ENCODE assay signal across 8 mouse cellular contexts in the genomic region with DNA sequence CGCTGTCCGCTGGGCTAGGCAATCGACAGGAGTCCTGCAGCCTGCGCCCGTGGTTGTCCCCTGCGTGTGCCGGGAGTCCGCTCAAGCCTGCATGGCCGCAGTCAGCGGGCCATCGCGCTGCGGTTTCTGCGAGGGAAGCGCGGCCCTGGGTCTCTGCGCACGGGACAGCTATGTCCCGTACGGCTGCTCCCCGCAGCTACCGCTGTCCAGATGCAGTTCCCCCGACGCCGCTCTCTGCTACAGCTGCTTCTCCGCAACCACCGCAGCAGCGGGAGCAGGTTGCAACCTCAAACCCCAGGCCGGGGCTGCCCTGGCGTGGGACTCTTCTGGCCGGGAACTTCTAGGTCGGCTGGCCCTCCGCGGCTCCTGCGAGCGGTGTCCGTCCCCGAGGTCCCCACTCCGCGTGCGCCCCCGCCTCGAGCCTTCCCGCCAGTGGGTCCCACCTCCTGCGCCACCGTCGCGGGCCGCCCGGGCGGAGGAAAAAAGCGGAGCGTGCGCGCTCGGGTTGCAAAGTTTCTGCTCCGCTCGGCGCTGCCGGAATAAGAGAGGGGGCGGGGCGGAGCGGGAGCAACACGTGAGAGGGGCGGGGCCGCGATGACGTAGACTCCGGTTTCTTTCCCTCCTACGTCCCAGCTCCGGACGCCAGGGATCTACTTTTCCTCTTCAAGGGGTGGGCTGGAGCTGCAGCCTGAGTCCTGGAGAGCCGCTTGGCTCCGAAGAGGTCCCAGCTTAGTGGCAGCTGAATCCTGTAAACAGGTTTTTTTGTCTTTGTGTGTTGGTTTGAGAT. TPM values are rescaled to one million over a fixed set of nuclear protein-coding genes. Genes with fewer than 3 reads are reported as not detected.
DNase-seq lines count a peak whose midpoint lies in the region; ATAC-seq and TF ChIP-seq lines count a peak whose summit lies in the region.

A gene (minus strand): TSS at position 542 of the 787 bp plus-strand sequence.

- peak; percentile 93 for ATAC-seq in forebrain, embryonic 14.5 days
- ATAC-seq in liver, embryonic 16.5 days (ENCODE audit: low read depth) = peak; percentile 78
- peak; percentile 89 for ATAC-seq in neural tube, embryonic 12.5 days (ENCODE audit: low FRiP score, low read depth)
- ATAC-seq in stomach, postnatal 0 days (ENCODE audit: low FRiP score, low TSS enrichment) = peak; percentile 91

- under 1% methylated on average over 66 of the region's 74 CpGs for WGBS in forebrain, embryonic 14.5 days
- WGBS in large intestine, adult 2 months = under 1% methylated on average over 74 of the region's 74 CpGs
- WGBS in liver, embryonic 16.5 days (ENCODE audit: insufficient replicate concordance) = under 1% methylated on average over 74 of the region's 74 CpGs
- under 1% methylated on average over 73 of the region's 74 CpGs for WGBS in neural tube, embryonic 12.5 days
- WGBS in stomach, postnatal 0 days = under 1% methylated on average over 66 of the region's 74 CpGs

- no peaks in the 10 kb centered on the region for H3K9me3 ChIP-seq in E14TG2a.4 (ENCODE audit: low read length)
- H3K9me3 ChIP-seq in forebrain, embryonic 14.5 days (replicated peaks; ENCODE audit: control insufficient read depth, low read length) = no peaks in the 10 kb centered on the region
- H3K9me3 ChIP-seq in liver, embryonic 16.5 days (replicated peaks; ENCODE audit: control insufficient read depth, low read length) = no peaks in the 10 kb centered on the region
- H3K9me3 ChIP-seq in neural tube, embryonic 12.5 days = no peaks in the 10 kb centered on the region
- no peaks in the 10 kb centered on the region for H3K9me3 ChIP-seq in stomach, postnatal 0 days (ENCODE audit: control insufficient read depth, low read length)

- H3K4me2 ChIP-seq in forebrain, embryonic 14.5 days (ENCODE audit: low read length) = peak within 1 kb of the TSS; percentile 98
- peak within 1 kb of the TSS; percentile 94 for H3K4me2 ChIP-seq in liver, embryonic 16.5 days (ENCODE audit: low read depth, low read length)
- peak within 1 kb of the TSS; percentile 93 for H3K4me2 ChIP-seq in neural tube, embryonic 12.5 days (replicated peaks)
- H3K4me2 ChIP-seq in stomach, postnatal 0 days (replicated peaks; ENCODE audit: low read depth) = peak within 1 kb of the TSS; percentile 91

- H3K27me3 ChIP-seq in E14TG2a.4 (ENCODE audit: insufficient read depth, low read length) = peaks cover 14% of the 10 kb centered on the region
- H3K27me3 ChIP-seq in forebrain, embryonic 14.5 days (replicated peaks; ENCODE audit: control insufficient read depth, insufficient read depth, low read length) = no peaks in the 10 kb centered on the region
- no peaks in the 10 kb centered on the region for H3K27me3 ChIP-seq in liver, embryonic 16.5 days (ENCODE audit: control insufficient read depth, insufficient read depth, low read depth, low read length)
- no peaks in the 10 kb centered on the region for H3K27me3 ChIP-seq in neural tube, embryonic 12.5 days (replicated peaks)
- no peaks in the 10 kb centered on the region for H3K27me3 ChIP-seq in stomach, postnatal 0 days (ENCODE audit: control insufficient read depth, insufficient read depth, low read length)

- peak; percentile 94 for DNase-seq in cerebellum, adult 11 months
- DNase-seq in forebrain, embryonic 14.5 days (ENCODE audit: low spot score) = peak; percentile 96
- peak; percentile 98 to 99 for DNase-seq in heart, postnatal 14 days
- DNase-seq in large intestine, adult 2 months (ENCODE audit: low read depth, low spot score) = peak; percentile 72
- DNase-seq in stomach, postnatal 0 days (ENCODE audit: low spot score) = peak; percentile 97

- peaks cover 22% of the 10 kb centered on the region for H3K4me1 ChIP-seq in E14TG2a.4 (replicated peaks; ENCODE audit: low read depth, low read length)
- H3K4me1 ChIP-seq in forebrain, embryonic 14.5 days (ENCODE audit: control insufficient read depth, insufficient read depth, low read length) = peaks cover 13% of the 10 kb centered on the region
- peaks cover 28% of the 10 kb centered on the region for H3K4me1 ChIP-seq in liver, embryonic 16.5 days (ENCODE audit: control insufficient read depth, low read depth, low read length)
- H3K4me1 ChIP-seq in neural tube, embryonic 12.5 days = peaks cover 8% of the 10 kb centered on the region
- no peaks in the 10 kb centered on the region for H3K4me1 ChIP-seq in stomach, postnatal 0 days (replicated peaks; ENCODE audit: control insufficient read depth, insufficient read depth)

- peak within 1 kb of the TSS; percentile 27; the same call in 1 of the 2 replicates for H3K27ac ChIP-seq in forebrain, embryonic 14.5 days (ENCODE audit: low read depth, low read length)
- peak within 1 kb of the TSS; percentile 81 for H3K27ac ChIP-seq in liver, embryonic 16.5 days (ENCODE audit: low read length)
- H3K27ac ChIP-seq in neural tube, embryonic 12.5 days = no peak within 1 kb of the TSS; the same call in 1 of the 2 replicates
- peak within 1 kb of the TSS; percentile 96 for H3K27ac ChIP-seq in stomach, postnatal 0 days (replicated peaks)

- no peak for TF ChIP-seq CTCF in E14TG2a.4 (conservative IDR thresholded peaks at IDR 0.05; ENCODE audit: low read length)
- 0 out of 2 replicates have a peak, but pooled peaks have one; percentile 23 for TF ChIP-seq CTCF in stomach, postnatal 0 days (IDR thresholded peaks at IDR 0.05; ENCODE audit: low read depth)

- no peak for TF ChIP-seq EP300 in stomach, postnatal 0 days (optimal IDR thresholded peaks at IDR 0.05)

- H3K4me3 ChIP-seq in E14TG2a.4 (replicated peaks; ENCODE audit: low read length) = peak within 1 kb of the TSS; percentile 93
- H3K4me3 ChIP-seq in forebrain, embryonic 14.5 days (ENCODE audit: low read depth, low read length) = peak within 1 kb of the TSS; percentile 65
- peak within 1 kb of the TSS; percentile 73 for H3K4me3 ChIP-seq in liver, embryonic 16.5 days (ENCODE audit: low read depth, low read length)
- H3K4me3 ChIP-seq in neural tube, embryonic 12.5 days = peak within 1 kb of the TSS; percentile 73
- peak within 1 kb of the TSS; percentile 82 for H3K4me3 ChIP-seq in stomach, postnatal 0 days (ENCODE audit: low read depth, low read length)

- intact Hi-C loops in heart, postnatal 14 days (cut with DNase I) = loop anchor here (5.0 kb wide), 3 partner anchors 70 to 120 kb away; no protein-coding TSS in a partner anchor

- no peaks in the 10 kb centered on the region for H3K36me3 ChIP-seq in E14TG2a.4 (ENCODE audit: insufficient read depth, low read length)
- no peaks in the 10 kb centered on the region for H3K36me3 ChIP-seq in forebrain, embryonic 14.5 days (ENCODE audit: control insufficient read depth, insufficient read depth, low read length)
- no peaks in the 10 kb centered on the region for H3K36me3 ChIP-seq in liver, embryonic 16.5 days (ENCODE audit: control insufficient read depth, insufficient read depth)
- H3K36me3 ChIP-seq in neural tube, embryonic 12.5 days = no peaks in the 10 kb centered on the region
- H3K36me3 ChIP-seq in stomach, postnatal 0 days (ENCODE audit: control insufficient read depth, insufficient read depth, low read length) = no peaks in the 10 kb centered on the region

- peak within 1 kb of the TSS; percentile 78 for H3K9ac ChIP-seq in forebrain, embryonic 14.5 days (ENCODE audit: low read length)
- H3K9ac ChIP-seq in liver, embryonic 16.5 days (ENCODE audit: low read depth, low read length) = peak within 1 kb of the TSS; percentile 73
- peak within 1 kb of the TSS; percentile 77 for H3K9ac ChIP-seq in neural tube, embryonic 12.5 days
- peak within 1 kb of the TSS; percentile 87 for H3K9ac ChIP-seq in stomach, postnatal 0 days (ENCODE audit: low read length)

RNA-seq across cellular contexts. Expression of the gene that starts here (rescaled TPM):
- 2.4 and 3.2 TPM in 2 replicates for polyA plus RNA-seq in forebrain, embryonic 14.5 days (2014; fragmentation: Nextera tagmentation; extraction: Ambion mirVana)
- 10 to 100 TPM; 21.9 to 22.5 TPM for total RNA-seq in heart, postnatal 14 days (2021)
- polyA plus RNA-seq in large intestine, adult 2 months (2012; rRNA removed) = 7.6 and 12.0 TPM in 2 replicates
- 4.3 and 5.2 TPM in 2 replicates for polyA plus RNA-seq in liver, embryonic 16.5 days (2015; fragmentation: Nextera tagmentation; extraction: Ambion mirVana)
- 6.7 and 7.3 TPM in 2 replicates for polyA plus RNA-seq in neural tube, embryonic 12.5 days (2016; fragmentation: Nextera tagmentation; extraction: Ambion mirVana)
- 7.0 and 7.6 TPM in 2 replicates for polyA plus RNA-seq in stomach, postnatal 0 days (2015; fragmentation: Nextera tagmentation; extraction: Ambion mirVana)
